Comparison of ENCODE assay signal across 25 mouse cellular contexts in genomic region chr17:56654771-56655170, GRCm38 (mm10). TPM values are rescaled to one million over a fixed set of nuclear protein-coding genes. Genes with fewer than 3 reads are reported as not detected.
"Had no signal": no experiment of that assay in that cellular context is flagged by ENCODE, and none has a peak within 500 bp of the region (broad histone marks: within the 10 kb centered on the region; RNA-seq: fewer than 3 reads in every experiment).

No protein-coding gene starts in this region.

- DNase-seq: gastrocnemius, postnatal 14 days; gastrocnemius, postnatal 36 days; heart, adult 11 months; heart, adult 2 months; heart, postnatal 14 days; heart, postnatal 36 days; kidney, adult 18-20 months; kidney, adult 8-10 months; kidney, postnatal 10 days; kidney, postnatal 25 days; kidney, postnatal 4 days; left cerebral cortex, postnatal 4 days had no signal

- ATAC-seq: hindbrain, postnatal 0 days; liver, embryonic 12.5 days had no signal

- H3K27ac ChIP-seq: heart, adult 2 months; heart, embryonic 13.5 days; heart, embryonic 15.5 days; hindbrain, embryonic 13.5 days; hindbrain, embryonic 15.5 days; hindbrain, postnatal 0 days; layer of hippocampus, adult 2 months; limb, embryonic 13.5 days; limb, embryonic 15.5 days; liver, embryonic 14.5 days had no signal

- H3K9me3 ChIP-seq: heart, embryonic 13.5 days; heart, embryonic 15.5 days; hindbrain, embryonic 13.5 days; hindbrain, embryonic 15.5 days; limb, embryonic 13.5 days; limb, embryonic 15.5 days; liver, embryonic 12.5 days had no signal

- H3K9ac ChIP-seq: heart, embryonic 13.5 days; heart, embryonic 15.5 days; hindbrain, embryonic 13.5 days; hindbrain, embryonic 15.5 days; limb, embryonic 13.5 days; limb, embryonic 15.5 days; liver, embryonic 12.5 days; liver, embryonic 14.5 days had no signal

- H3K27me3 ChIP-seq: heart, embryonic 15.5 days; hindbrain, embryonic 13.5 days; hindbrain, embryonic 15.5 days; limb, embryonic 13.5 days; limb, embryonic 15.5 days had no signal

- H3K4me3 ChIP-seq: heart, adult 2 months; heart, embryonic 13.5 days; heart, embryonic 15.5 days; hindbrain, embryonic 13.5 days; hindbrain, embryonic 15.5 days; layer of hippocampus, adult 2 months; limb, embryonic 13.5 days; limb, embryonic 15.5 days; liver, embryonic 12.5 days had no signal

- H3K4me1 ChIP-seq: heart, embryonic 13.5 days; heart, embryonic 15.5 days; hindbrain, embryonic 13.5 days; hindbrain, embryonic 15.5 days; limb, embryonic 13.5 days; limb, embryonic 15.5 days had no signal

- H3K36me3 ChIP-seq: heart, embryonic 13.5 days; heart, embryonic 15.5 days; hindbrain, embryonic 13.5 days; hindbrain, embryonic 15.5 days; limb, embryonic 13.5 days; limb, embryonic 15.5 days; liver, embryonic 12.5 days had no signal

- H3K4me2 ChIP-seq: heart, embryonic 11.5 days; heart, embryonic 13.5 days; heart, embryonic 15.5 days; hindbrain, embryonic 13.5 days; hindbrain, embryonic 15.5 days; limb, embryonic 13.5 days; limb, embryonic 15.5 days; liver, embryonic 12.5 days had no signal

RNA-seq across cellular contexts. Expression of gene Catsperd, which starts 26.8 kb away (rescaled TPM):
- total RNA-seq: gastrocnemius, adult 8-10 months; gastrocnemius, postnatal 14 days; heart, adult 2 months; heart, postnatal 14 days; heart, postnatal 36 days; hematopoietic stem cell, adult 5-6 weeks had no signal
